Mouse (Mus musculus): ENCODE data around the gene Arhgef17.

- TF ChIP-seq CHD2 (IDR thresholded peaks at IDR 0.05; ENCODE audit: low read depth, low read length) = no peak
- TF ChIP-seq ZNF384 (IDR thresholded peaks at IDR 0.05; ENCODE audit: low read depth, low read length) = no peak
- no peak for TF ChIP-seq HCFC1 (IDR thresholded peaks at IDR 0.05; ENCODE audit: borderline replicate concordance, insufficient read depth, low read length)
These were observed 92.1 kb downstream of the Arhgef17 start for GRCm38 (mm10) chr7:100839632-100840402.
